Mouse (Mus musculus) thymus, postnatal 36 days (tissue): ENCODE results near the gene Sla2.

Experiments
- DNase-seq, 2 experiments: peaks; one replicate each; pipeline ENCODE4 v3.0.0; 2022; ENCODE audit warnings: mixed read lengths in 2 of 2

Sla2 gene

DNA sequence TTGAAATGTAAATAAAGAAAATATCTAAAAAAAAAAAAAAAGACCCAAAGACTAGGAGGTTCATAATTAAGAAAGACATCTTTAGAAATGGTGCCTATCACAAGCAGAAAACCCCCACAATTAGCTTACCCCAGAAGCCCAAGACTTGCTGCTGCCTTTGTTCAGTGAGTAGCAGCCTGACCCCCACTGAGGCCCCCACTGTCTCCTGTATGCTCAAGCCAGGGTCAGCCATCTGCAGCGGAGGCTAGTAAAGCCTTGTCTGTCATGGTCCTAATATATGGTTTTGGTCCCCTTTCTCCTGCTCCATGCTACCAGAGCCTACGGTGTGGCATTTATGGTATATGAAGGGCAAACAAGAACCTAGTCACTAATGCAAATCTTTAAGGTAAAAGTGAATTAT lies 14.4 kb upstream of the Sla2 start:
- no peak for DNase-seq

DNA sequence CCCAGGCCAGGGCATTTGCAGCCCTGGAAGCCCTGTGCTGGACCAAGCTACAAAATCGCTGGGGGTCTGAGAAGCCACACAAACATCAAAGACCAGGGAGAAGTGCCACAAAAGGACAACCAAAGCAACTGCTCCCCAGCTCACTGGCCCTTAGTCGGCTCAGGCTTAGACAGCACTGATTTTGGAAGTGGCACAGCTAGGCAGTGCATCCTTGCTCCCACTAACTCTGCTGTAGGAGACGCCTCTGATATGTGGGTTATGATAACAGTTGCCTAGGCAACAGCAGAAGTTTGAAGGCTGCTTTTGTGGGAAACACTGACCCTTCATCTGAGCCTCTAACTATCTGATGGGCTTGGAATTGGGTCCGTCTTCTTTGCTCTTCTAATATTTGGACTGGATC lies 12.2 kb upstream of the Sla2 start:
- DNase-seq = no peak

DNA sequence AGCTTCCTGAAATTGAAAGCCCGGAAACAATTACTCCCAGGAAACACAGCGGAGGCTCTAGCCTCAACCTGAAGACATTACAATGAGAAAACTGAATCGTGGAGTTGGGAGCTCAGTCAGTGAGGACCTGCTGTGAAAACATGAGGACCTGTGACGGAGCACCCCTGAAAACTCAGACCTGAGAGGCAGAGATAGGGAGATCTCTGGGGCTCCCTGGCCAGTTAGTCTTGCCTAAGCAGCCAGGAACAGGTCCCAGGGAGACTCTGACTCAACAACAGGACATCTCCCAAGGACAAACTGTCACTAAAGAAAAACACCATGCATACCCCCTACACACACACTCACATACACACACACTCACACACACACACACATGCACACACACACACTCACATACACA lies 11.4 kb upstream of the Sla2 start:
- no peak for DNase-seq

DNA sequence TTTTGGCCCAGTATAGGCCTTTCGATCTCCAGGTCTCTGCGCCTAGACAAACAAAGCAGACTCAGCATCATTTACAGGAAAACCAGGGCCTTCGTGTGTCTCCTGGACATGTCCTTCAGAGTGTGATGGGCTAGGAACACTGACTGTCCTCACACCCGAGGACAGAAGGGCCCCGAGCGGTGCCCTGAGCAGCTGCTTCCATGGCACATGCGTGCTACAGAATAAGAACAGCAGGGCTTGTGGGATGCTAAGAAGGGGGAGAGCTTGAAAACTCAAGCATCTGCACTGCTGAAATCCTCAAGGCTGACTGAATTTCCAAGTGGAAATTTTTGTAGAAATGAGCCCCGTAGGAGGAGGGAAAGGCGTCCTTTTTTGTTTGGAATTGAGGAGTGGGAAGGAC lies 10.0 kb upstream of the Sla2 start:
- no peak for DNase-seq

DNA sequence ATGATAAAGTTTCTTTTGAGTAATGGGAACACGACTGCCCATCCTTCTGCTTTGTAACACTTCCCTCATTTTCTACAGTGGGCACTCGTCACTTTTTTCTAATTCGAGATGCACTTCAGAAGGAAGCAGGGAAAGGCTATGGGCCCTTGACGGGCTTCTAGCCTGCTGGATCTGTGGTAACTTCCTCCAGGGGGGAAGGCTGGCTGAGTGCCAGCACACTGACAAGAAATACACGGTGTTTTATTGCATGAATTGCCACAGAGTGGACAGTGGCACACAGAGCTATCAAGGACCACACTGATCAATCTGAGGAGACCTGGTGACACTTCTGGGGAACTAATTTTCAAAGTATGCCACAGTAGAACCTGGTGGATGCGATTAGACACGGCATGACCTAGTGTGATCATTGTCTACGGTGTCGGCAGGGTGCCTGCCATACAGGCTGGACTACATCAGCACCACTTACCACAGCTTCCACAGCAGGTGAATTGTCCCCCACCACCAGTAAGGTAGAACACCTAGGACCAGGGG lies 9.5 kb upstream of the Sla2 start:
- no peak for DNase-seq

DNA sequence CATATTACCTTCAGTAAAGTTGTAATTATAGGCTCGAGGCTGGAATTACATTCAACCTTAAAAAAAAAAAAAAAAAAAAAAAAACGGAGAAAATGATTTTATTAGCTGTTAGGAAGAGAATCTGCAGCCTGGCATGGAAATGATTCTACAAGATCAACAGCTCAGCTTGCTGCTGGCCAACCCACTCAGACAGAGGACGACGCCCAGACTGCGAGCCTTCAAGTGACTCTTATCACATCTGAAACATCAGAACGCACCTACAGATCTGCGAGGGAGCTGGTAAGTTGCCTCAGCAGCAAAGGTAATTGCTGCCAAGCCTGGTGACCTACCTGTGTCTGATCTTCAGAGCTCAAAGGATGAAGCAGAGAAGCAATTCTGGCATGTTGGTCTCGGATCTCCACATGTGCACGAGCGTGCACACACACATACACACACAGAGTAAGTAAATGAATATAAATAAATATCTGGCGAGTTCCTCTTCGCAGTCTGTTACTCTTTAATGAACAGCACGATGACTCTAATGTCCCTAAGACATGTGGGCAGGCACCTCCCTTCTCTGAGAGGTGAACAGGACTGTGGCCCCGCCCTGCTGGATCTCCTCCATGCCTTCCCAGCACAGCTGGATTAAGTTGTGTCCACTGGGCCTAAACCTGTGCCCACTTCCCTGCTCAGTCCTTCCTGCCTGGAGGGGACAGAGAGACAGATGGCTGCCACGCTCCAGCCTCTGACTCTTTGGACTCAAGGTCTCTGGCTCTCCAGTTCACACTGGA lies 7.7 kb upstream of the Sla2 start:
- DNase-seq = no peak

DNA sequence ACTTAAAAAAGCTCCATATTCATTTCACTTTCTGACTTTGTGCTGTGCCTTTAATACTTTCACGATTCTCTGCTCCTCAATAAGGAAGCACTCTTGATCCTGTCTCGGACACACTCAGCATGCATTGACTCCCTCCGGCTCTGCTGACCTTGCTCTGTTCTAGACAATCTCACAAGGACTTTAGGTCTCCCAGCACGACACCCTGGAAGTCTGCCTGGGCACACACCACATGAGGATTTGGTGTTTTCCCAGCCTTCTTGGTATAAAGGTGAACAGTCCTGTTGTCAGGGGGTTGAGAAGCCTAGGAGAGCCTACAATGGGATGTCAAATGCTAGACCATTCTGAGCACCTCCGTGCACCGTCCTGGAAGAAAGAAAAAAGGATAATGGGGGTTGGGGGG lies 5.8 kb upstream of the Sla2 start:
- DNase-seq = no peak

DNA sequence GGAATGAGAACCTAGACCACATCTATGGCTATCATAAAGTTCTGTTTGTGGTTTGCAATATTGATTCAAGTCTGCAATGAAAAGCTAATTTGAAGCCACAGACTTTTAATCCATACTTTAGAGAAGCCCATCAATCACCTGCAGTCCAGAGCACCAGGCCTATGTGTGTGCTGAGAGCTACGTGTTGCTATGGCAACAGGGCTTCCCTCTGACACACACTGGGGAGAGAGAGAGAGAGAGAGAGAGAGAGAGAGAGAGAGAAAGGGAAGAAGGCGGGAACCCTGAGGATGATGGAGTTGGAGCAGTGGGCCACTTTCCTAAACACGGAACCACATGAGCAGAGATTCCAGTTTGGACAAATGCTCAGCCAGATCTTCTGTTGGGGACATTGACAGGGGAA lies 5.2 kb upstream of the Sla2 start:
- no peak for DNase-seq

DNA sequence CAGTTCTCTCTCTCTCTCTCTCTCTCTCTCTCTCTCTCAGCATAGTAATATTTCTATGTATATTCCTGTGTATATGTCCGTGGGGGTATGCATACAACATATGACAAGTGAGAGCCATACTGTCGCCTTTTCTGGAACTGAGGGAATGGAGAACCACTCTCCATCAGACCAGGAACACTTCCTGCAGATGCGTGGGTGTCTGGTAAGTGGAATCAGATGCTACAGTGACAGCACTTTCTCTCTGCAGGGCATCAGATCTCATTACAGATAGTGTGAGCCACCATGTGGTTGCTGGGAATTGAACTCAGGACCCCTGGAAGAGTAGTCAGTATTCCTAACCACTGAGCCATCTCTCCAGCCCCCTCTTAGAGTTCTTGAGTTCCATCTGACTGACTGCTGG lies 1.5 kb upstream of the Sla2 start:
- DNase-seq = no peak

DNA sequence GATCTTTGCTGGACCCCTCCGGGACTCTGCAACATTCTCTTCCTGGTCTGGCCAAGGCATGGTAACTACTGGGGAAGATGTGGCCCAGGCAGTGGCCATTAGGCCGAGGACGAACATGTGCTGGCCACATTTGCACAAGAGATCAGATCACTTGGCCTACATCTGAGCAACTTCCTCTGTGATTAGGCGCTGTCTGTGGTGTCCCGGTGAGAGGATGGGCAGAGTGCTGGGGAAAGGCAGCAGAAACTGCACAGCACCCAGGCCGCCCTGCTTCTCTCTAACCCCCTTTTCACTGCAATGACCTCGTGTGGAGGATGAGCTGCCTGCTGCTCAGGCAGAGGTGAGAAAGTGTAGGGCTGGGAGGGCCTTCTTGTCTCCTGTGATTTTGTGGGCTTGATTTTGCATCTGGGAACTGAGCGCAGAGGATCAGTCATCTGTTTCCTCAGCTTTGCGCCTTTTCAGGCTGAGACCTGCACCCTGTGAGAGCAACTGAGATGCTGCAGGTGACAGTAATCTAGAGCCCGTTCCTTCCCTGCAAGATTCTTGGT lies 834 bp downstream of the Sla2 start:
- peak; percentile 53 to 58 for DNase-seq

DNA sequence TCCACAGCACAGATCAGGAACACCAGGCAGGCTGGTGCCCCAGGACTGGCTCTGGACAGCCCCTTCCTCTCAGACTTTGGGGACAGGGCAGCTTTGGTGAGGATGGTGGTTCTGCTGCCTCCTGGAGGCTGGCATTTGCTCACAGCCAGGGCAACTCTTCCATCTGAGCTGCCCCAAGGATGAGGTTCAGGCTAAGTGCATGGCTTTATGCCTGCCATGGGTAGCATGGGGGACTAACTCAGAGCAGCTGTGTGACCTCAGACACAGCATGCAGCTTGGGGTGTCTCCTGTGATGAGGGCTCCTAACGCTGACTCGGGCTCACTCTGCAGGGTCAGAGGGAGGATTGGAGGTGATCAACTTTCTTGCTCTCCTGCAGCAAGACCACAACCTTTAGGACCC lies 1.3 kb downstream of the Sla2 start:
- peak; percentile 36 to 48 for DNase-seq

DNA sequence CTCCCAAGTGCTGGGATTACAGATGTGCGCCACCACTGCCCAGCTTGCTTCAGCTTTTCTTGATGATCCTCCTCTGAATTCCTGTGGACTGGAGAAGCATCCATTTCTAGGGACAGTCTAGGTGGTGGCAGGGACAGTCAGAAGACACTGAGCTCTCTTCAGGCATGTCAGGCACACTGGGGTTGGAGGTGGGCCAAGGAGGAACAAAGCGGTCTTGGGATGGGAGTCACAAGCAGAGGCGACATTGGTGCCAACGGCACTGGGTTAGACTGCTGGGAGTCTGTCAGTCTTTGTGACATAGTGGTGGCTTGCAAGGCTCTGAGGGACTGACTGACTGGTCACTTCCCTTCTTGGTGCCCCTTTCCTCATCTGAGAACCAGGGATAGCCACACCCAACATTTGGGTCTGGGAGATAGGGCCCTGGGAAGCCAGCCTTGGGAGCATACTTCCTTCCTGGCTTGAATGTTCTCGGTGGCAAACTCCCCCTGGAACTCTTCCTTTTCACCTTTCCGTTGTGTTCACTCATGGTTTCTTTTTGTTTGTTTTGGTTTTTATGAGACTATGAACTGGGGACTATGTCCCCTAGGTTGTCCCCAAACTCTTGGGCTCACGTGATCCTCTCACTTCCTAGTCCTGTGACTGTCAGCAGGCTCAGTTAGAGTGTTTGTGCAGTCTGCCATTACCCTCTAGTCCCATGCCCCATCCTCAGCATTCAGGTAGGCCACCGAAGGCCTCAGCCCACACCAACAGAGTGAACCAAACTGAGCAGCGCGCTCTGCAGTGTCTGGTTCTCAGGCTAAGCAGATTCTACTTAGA lies 2.4 kb downstream of the Sla2 start:
- DNase-seq = no peak

DNA sequence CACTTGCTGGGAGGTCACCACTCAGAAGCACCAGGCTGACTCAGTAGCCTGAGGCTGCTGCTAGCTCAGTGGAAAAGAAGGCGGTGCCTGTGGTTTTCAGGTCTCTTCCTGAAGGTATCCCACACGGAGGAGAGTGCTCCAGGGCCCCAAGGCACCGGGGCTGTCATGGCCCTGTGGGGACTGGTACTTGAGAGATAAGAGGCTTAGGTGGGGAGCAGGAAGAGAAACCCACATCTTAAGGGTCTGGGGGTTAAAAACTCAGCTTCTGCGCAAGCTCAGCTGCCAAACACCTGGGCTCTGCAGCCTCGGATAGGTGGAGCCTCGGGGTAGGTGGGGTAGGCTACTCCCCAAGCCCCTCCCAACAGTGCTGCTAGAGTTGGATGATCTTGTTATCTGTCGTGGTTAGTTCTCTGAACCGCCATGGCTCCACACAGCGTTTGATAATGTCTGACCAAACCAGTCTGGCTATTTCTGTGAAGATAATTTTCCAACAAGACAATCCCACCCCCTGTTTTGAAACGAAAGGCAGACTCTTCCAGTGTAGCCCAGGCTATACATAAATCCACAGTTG lies 4.5 kb downstream of the Sla2 start:
- DNase-seq = peak; percentile 83 to 93

DNA sequence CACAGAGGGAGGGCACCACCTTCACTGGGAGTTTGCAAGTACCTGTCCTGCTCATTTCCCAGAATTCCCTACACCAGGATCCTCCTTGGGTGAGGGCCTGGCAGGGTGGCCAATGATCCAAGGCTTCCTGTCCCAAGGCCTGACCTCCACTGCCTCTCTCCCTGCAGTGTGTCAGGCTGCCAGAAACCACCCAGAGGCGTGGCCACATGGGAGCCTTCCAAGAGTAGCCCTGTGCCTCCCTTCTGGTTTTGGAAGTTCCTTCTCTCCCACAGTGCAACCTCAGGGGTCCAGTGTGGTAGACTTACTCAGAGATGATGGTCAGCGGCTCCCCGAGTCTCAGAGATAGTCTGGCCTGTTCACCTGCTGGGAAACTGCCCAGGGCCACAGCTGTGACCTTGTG lies 7.5 kb downstream of the Sla2 start:
- no peak for DNase-seq

DNA sequence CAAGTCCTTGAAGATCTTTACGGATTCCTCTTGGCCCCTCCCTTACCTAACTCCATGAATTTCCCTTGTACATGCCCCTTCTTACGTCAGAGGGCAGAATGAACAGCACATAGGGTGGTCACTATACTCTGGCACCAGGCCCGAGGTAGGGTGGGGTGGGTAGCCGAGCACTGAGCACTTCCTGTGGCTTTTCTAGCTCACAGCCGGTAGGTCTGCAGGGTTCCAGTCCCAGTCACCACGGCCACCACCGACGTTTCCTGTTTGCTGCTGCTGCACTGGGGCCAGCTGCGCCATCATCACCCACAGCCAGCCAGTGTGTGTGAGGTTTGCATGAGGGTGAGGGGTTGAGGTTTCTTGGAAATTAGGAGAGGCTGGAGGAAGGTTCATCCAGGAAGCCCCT lies 9.3 kb downstream of the Sla2 start:
- DNase-seq = peak; percentile 67 to 80

DNA sequence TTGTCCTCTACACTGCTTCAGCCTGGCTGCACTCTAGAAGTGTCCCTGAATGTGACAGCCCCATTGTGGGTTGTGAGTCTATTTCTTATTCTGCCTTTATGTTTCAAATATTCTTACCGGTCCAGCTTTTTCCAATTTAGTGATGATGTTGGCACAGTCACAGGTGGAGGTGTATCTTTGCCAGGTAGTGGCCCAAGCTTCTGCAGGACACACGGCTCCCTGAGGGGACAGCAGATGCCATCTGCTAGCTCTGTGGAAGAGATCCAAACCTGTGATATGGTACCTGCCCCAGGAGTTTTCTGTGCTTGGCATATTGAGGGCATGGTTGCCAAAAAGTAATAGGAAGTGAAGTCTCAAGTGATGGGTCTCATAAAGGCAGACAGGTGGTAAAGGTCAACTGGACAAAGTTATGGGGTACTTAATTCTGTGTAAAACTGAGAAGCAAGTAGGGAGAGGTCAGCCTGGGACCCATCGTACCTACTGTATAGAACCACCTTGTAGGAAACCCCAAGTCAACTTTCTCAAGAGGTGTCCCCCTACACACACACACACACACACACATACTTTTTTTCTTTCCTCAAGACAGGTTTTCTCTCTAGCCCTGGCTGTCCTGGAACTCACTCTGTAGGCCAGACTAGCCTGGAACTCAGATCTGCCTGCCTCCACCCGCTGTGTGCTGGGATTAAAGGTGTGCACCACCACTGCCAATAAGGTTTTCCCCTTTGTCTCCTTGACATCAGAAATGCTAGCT lies 12.1 kb downstream of the Sla2 start:
- no peak for DNase-seq

DNA sequence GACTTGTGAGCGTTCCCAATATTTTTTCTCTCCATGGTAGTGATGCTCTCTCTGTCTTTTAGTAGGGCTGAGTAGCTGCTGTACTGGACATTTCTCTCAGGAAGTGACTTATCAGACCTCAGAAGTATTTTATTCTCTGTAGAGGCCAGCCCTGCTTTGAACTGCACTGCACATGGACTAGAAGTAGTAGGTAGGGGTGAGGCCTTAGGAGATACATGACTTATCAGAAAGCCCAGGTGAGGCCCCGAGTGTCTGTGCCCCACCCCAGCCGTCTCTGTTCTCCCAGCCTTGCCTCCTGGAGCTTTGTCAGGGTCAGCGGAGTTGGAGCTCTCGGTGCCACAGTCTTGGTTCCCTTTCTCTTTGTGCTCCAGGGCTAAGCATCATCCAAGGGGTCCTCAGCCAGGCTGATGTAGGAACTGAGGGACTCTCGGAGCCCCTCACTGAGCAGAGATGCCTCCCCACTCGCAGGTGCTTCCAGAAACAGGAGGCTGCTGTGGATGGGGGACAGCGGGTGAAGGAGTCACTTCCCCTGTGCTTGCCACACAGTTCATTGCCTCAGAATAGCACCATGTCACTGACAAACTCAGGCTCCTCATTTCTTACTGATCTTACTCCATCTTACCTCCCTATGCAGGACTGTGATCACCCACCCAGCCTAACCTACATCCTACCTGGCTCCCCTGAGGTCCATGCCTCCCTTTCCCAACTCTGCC lies 12.8 kb downstream of the Sla2 start:
- no peak for DNase-seq

DNA sequence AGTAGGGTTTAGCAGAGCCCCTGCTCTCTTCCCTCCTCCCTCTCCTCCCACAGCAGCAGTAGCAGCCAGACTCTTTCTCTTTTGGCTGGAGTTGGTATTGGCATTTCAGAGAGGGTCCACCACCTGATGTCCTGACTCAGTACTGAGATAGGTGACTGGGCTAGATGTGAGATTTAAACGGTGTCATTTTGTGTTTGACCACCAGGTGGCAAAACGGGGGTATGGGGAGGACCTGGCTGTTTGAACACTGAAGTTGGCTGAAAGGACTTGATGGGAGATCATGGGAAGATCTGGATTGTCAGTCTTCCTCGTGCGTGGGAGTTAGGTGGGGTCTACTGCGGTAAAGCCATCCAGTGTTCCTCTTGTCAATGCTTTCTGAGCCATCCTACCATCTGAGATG lies 13.4 kb downstream of the Sla2 start:
- peak; percentile 46 to 51 for DNase-seq

DNA sequence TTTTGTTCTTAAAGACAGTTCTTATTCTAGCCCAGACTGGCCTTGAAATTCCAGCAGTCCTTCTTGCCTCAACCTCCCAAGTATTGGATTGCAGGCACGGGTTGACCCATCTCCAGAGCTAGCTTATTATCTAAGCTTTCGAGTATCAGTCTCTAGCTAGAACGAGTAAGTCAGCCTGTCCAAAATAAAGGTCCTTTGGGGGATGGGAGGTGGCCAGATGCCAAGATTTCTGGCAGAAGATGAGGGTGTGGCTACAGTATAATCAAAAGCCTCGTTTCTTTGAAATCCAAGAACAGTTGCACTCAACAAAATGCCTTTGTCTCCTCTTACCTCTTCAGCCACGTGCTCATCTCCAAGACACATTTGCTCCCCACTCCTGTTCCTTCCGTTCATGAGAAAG lies 16.5 kb downstream of the Sla2 start:
- DNase-seq = no peak

DNA sequence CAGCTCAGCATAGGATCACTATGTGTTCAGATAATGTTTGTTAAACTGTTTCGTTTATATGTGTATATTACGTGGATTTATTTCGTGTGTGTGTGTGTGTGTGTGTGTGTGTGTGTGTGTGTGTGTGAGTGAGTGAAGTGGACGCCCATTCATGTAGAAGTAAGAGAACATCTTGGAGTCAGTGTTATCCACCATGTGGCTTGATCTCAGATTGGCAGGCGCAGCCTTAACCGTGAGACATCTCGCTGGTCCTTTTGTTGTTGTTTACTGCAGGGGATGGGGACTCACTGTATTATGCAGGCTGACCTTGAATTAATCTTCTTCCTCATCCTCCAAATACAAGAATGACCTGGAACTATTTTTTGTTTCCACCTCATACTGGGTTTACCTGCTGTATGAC lies 17.4 kb downstream of the Sla2 start:
- no peak for DNase-seq

DNA sequence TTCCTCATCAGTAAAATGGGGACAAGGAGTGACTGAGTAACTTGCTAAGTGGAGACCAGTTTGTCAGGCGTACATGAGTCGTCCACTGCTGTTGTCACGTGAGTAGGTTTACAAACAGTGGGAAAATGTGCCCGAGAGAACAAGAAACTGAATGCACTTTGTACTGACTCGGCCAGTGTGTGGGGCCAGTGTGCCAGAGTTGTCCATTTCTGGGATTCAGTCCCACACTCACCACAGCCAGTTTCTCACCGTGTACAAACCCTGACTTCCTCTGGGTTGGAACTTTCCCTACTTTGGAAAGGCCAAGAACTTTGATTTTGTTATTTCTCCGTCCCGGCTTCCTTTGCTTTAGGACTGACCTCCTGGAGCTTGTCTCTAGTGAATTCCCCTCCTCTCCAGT lies 18.0 kb downstream of the Sla2 start:
- DNase-seq = no peak

DNA sequence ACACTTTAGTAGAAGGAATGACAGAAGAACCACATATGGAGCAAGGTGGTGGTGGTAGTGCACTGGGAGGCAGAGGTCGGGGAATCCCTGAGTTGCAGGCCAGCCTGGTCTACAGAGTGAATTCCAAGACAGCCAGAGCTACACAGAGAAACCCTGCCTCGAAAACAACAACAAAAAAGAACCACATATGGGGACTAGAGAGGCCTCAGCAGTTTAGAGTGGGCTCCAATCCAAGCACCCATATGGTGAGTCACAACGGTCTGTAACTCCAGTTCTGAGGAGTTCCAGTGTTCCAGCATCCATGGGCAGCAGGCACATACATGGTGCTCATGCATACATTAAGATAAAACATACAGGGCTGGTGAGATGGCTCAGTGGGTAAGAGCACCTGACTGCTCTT lies 22.5 kb downstream of the Sla2 start:
- DNase-seq = no peak
